Mouse (Mus musculus) bone marrow, adult 2 months (tissue): ENCODE data around the gene Casc1.

Experiments
- CTCF ChIP-seq: fragments of 200-500 bp; IDR thresholded peaks from 2 replicates; pipeline ENCODE4 v1.5.1; 2011; ENCODE audit warnings: low read length, control low read depth; ENCODE audit not compliant: control insufficient read depth, insufficient read depth
- POLR2A ChIP-seq: fragments of 200-500 bp; IDR thresholded peaks from 2 replicates; pipeline ENCODE4 v1.6.1; 2011; ENCODE audit warnings: low read depth, mild to moderate bottlenecking, control low read depth, low read length, borderline replicate concordance; ENCODE audit not compliant: control insufficient read depth

- no peak for TF ChIP-seq CTCF
- TF ChIP-seq POLR2A, result no peak
Observed at GRCm38 (mm10) chr6:145136831-145137230, 74.0 kb downstream of the Casc1 start.
